Mouse (Mus musculus) adrenal gland, adult 8-10 months (tissue): ENCODE results near the gene Scin. TPM values are rescaled to one million over a fixed set of nuclear protein-coding genes. Genes with fewer than 3 reads are reported as not detected.
"Not testable (repeated sequence)": the region's sequence is repeated elsewhere in the genome, so short reads cannot be mapped to it uniquely, and the experiment has no call there.

Experiments
- DNase-seq: peaks from one replicate; pipeline ENCODE4 v3.0.0; 2022
- total RNA-seq, 4 experiments: library from RNA; stranded (reverse); gene quantifications; 2 replicates each; pipeline ENCODE4 v1.2.4; 2022

The Scin gene
- total RNA-seq, result 1 to 10 TPM; 1.7 to 2.4 (median 2.1) TPM

DNA sequence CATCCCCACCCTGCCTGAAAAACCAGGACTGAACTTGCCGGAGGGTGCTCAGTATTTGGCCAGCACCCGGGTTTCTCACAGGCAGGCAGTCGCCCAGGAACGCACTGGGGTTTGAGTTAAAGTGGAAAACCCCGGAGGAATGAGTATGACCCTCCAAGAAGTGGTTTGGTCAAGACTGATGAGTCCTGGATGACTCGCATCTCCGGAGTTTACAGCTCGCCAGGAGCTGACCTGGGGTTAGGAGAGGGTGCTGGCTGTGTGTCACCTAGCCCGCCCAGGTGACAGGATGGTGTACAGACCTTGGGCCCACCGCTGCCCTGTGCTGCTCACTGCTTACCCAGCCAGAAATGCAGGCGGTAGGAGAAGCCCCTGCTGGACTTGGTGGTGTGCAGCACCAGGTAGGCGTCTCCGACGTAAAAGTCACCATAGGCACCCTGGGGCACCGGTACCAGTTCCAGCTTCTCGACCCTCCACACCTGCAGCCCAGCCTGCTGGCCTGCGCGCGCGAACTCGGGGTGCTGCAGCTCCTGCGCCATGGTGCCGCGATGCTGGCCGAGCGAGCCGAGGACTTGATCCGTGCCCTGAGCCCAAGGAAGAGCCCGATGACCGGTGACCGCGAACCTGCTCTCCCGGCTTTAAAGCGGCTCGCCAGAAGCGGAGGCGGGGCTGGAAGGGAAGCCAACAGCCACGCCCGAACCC is at the start of gene Scin:
Gene Scin (minus strand): TSS at position 656 of the 699 bp plus-strand sequence.
- no peak for DNase-seq

DNA sequence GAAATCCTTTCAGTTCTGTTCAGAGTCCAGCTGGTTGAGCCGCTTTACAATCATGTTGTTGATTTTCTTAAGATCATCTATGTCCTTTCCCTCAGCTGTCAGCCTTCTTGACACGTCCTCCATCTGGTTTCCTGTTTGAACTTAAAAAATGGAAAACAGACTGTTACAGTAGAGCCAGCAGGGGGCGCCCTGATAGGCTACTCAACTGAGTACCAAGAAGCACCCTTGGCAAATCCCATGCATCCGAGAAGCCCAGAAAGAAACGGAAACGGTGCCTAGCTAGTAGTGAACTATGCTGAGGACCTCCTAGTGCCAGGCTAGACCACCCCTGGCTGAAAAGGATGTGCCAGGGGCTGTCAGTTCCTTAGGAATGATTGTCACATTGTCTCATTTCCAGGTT is 43.1 kb upstream of the Scin start:
- DNase-seq, result no peak

- DNase-seq, result no peak
These were observed 42.1 kb upstream of the Scin start for GRCm38 (mm10) chr12:40176158-40176557.

- not testable (repeated sequence) for DNase-seq
These were observed 41.1 kb upstream of the Scin start for GRCm38 (mm10) chr12:40175171-40175570.

DNA sequence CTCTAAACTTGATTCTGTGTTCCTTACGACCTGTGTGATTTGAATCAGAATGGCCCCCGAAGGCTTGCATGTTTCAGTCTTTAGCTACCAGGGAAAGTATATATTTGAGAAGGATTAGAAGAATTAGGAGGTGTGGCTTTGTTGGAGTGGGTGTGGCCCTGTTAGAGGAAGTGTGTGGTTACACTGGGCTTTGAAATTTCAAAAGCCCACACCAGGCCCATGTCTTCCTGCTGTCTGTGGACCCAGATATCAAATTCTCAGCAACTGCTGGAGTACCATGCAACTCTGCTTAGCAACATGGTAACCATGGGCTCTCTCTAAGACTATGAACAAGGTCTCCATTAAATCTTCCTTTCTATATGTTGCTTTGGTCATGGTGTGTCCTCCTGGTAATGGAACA is 37.6 kb upstream of the Scin start:
- no peak for DNase-seq

- no peak for DNase-seq
These were observed 35.6 kb upstream of the Scin start for GRCm38 (mm10) chr12:40169675-40170074.

DNA sequence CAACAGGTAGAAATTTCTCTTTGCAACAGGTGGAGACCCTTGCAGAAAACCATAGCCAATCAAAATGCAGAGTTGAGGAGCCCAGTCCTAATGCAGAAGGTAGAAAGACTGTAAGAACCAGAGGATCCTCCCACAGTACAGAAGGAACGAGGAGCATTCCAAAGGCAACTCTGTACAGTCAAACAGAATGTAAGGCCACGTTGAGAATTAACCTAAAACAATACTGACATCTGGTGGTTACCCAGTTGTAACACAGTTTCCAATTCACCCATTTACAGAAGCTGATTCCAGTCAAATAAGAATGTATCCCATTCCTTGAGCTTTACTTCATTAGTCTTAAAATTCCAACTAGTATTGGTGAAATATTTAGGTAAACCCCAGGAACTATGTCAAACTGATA is 30.6 kb upstream of the Scin start:
- no peak for DNase-seq

DNA sequence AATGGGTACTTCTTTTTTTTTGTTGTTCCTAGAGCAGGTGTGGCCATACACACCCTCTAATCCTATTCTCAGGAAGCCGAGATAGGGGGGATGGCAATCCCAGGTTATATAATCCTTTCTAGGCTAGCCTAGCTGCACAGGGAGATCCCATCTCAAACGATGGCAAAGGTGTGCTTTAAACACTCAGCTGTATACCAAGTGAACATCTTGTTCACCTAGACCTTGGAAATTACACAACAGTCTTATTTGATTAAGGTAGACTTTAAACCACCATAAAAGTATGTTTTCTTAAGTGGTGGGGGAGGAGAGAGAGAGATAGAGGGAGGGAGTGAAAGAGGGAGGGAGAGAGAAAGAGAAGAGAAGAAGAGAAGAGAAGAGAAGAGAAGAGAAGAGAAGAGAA is 26.7 kb upstream of the Scin start:
- DNase-seq, result no peak

- no peak for DNase-seq
These were observed 20.2 kb upstream of the Scin start for GRCm38 (mm10) chr12:40154188-40154587.

DNA sequence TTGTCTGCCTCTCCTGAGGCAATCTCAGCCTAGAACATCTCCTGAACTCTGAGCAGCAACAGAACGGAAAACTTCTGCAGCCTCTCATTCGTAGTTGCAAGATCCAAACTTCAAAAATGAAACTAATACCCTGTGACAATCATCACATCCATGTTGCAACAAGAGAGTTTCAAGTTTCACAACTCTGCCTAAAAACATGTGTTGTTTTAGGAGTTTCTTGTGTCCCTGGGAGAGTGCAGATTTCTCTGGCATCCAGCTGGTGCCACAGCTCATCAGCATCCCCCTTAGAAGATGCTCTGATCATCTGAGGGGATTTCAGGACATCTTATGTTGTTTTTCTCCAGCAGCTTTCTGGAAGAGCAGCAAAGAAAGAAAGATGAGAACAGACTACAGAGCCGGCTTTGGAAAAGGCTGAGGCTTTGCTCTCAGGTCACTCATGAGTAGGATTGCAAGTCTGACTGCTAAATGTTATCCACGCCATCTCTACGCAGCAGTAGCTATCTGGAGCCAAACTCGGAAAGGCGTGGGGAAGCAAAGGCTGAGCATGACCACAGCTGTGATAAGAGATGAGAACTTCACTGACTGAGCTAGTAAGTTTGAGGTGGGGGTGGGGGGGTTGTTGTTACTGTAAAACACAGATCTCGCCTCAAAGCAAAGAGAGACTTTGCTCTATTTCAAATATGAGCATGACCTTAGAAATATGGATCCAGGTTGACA is 18.5 kb upstream of the Scin start:
- DNase-seq, result no peak

DNA sequence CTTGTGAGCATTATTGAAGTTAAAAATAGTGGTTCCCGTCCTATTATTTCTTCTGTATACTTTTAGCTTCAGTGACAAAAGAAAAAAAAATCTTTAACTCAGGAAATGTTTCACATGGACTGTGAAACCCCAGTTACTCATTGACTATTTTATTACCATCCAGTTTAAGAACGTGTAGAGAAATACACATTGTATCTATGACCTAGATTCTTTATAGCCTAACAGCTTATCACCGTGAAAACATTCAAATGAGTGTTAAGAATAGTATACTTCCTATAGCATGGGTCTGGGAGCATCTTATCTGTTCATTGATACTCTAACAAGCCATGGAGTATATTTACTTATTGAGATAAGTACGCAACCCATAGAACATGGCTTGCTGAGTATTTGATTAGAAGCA is 13.3 kb upstream of the Scin start:
- DNase-seq, result no peak

DNA sequence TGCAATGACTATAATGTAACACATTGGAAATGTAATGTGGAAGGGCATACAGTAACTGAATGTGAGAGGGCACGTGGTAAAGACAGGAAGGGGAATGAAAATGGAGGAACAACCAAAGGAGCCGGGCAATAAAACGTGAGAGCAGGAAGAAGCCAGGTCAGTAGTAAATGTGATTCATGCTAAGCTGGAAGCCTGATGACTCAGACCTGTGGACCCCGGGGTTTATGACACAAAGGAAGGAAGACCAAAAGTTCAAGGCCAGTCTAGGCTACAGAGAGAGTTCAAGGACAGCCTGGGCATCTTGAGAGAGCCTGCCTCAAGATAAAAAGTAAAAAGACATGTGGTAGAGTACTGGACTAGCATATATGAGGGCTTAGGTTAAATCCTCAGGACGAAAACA is 12.5 kb upstream of the Scin start:
- no peak for DNase-seq

- no peak for DNase-seq
These were observed 6.7 kb upstream of the Scin start for GRCm38 (mm10) chr12:40140706-40141105.

DNA sequence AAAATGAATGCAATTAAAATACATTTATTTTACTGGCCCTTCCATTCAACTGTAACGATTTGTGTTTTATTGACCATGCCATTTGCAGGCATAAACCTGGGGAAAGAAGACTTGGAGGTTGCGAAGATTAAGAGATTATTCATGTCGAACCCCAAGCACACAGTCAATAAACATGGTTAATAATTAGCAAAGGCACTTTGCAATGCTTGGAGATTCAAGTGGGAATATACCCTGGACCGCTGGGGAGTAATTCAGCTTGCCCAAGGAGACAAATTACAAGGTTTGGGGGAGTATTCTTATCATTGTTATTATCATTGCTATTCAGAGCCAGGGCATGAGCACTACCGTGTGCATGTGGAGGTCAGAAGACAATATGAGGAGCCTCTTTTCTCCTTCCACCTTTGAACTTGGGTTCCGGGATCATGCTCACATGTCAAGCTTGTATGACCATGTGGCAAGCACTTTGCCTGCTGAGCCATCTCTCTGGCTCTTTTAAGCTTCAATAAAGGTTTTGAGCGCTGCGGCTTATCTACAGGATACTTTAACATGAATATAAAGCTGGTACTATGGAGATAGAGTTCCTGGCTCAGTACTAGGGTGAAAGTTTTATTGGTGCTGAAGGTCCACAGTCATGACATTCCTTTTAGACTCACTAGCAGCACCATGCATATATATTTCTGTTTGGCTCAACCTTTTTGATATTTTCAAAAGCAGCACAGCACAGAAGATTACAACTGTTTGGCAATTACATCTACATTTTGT is 5.6 kb upstream of the Scin start:
- no peak for DNase-seq

- DNase-seq, result no peak
These were observed 501 bp upstream of the Scin start for GRCm38 (mm10) chr12:40134529-40134928.

- DNase-seq, result no peak
These were observed 845 bp downstream of the Scin start for GRCm38 (mm10) chr12:40133194-40133572.

- no peak for DNase-seq
These were observed 15.2 kb downstream of the Scin start for GRCm38 (mm10) chr12:40118872-40119271.

DNA sequence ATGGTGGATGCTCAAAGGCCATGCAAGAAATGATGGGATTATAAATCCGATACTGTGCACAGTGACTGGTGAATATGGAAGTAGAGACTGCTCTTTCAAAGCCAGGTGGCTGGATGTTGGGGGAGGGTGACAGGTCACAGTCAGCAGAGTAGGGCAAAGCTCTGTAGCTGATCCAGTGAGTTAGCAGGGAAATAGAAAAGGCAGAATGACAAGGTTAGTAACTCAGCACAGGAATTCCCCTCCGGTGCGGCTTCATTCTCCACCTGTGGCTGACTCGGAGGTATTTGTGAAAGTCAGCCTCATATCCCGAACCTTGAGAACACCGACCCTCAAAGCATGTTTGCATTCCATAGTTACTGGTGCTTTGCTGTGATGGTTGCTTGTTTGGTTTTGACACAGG is 17.0 kb downstream of the Scin start:
- no peak for DNase-seq

DNA sequence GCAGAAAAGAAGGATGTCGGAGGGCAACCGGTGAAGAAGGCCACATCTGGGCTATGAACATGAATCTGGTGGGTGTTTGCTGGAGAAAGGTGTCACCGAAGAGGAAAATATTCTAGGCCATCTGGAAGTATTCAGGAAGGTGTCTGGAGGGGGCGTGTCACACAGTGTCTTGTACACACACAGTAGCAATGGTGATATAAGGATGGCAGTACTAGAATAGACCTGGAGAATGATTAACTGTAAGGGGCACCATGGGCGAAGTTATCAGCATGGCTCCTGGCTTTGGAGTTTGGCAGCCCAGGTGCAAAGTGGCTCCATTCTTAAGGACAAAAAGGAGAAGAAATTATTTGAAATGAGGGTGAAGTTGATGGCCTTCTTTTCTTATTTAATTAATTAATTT is 17.8 kb downstream of the Scin start:
- DNase-seq, result no peak

GRCm38 (mm10) chr12:40114883-40115282 is 19.1 kb downstream of the Scin start:
- DNase-seq, result no peak

- no peak for DNase-seq
These were observed 20.0 kb downstream of the Scin start for GRCm38 (mm10) chr12:40114020-40114419.

- no peak for DNase-seq
These were observed 20.4 kb downstream of the Scin start for GRCm38 (mm10) chr12:40113605-40114004.

- no peak for DNase-seq
These were observed 24.8 kb downstream of the Scin start for GRCm38 (mm10) chr12:40109227-40109626.

DNA sequence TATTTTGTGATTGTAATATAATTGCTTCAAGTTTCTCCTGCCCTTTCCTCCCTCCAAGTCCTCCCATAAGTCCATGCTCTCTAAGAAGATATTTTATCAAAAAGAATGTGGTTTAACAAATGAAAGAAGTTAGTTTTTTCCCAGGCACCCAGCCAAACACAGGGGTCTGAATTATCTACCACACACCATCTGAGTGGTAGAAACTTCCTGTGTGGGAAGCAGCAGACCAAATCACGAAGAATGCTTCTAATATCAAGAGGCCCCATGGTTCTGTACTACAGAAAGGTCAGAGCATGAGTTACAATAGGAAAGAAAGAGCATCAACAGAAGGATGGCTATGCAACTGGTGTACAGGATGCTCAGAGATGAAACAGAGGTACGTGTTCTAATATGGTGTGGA is 25.9 kb downstream of the Scin start:
- DNase-seq, result no peak
